Mouse (Mus musculus) neural tube, embryonic 13.5 days (tissue): ENCODE measurements around the gene Zfp386. TPM values are rescaled to one million over a fixed set of nuclear protein-coding genes. Genes with fewer than 3 reads are reported as not detected.
A peak's percentile ranks its signal among the peaks of the same experiment; 100 is the strongest.
"Not testable (repeated sequence)": the region's sequence is repeated elsewhere in the genome, so short reads cannot be mapped to it uniquely, and the experiment has no call there.

Source experiments
- ATAC-seq: fragments of 200-750 bp; cut with Nextera tagmentation; 2 replicates; pipeline ENCODE4 v1.8.0; 2017; ENCODE audit warnings: low read depth, mild to moderate bottlenecking, moderate TSS enrichment, moderate library complexity
- H3K27ac ChIP-seq: fragments of 300-500 bp; sonication (generic); replicated peaks from 2 replicates; pipeline ENCODE4 v1.5.1; 2015; ENCODE audit warnings: moderate library complexity, mild to moderate bottlenecking, inconsistent platforms
- H3K27me3 ChIP-seq: fragments of 300-500 bp; sonication (generic); 2 replicates; pipeline ENCODE4 v1.6.1; 2015; ENCODE audit warnings: mild to moderate bottlenecking, inconsistent platforms
- H3K36me3 ChIP-seq: fragments of 300-500 bp; sonication (generic); 2 replicates; pipeline ENCODE4 v1.6.1; 2015; ENCODE audit warnings: mild to moderate bottlenecking, inconsistent platforms
- H3K4me1 ChIP-seq: fragments of 300-500 bp; sonication (generic); replicated peaks from 2 replicates; pipeline ENCODE4 v1.6.1; 2015; ENCODE audit warnings: inconsistent platforms
- H3K4me2 ChIP-seq: fragments of 300-500 bp; sonication (generic); 2 replicates; pipeline ENCODE4 v1.6.1; 2015; ENCODE audit warnings: inconsistent platforms, mild to moderate bottlenecking, moderate library complexity
- H3K4me3 ChIP-seq: fragments of 300-500 bp; sonication (generic); 2 replicates; pipeline ENCODE4 v1.5.1; 2015; ENCODE audit warnings: mild to moderate bottlenecking, inconsistent platforms
- H3K9ac ChIP-seq: fragments of 300-500 bp; sonication (generic); 2 replicates; pipeline ENCODE4 v1.6.1; 2015; ENCODE audit warnings: moderate library complexity, mild to moderate bottlenecking, inconsistent platforms
- H3K9me3 ChIP-seq: fragments of 300-500 bp; sonication (generic); 2 replicates; pipeline ENCODE4 v1.6.1; 2016; ENCODE audit warnings: inconsistent platforms
- WGBS: fragments of 180-500 bp; shearing (Covaris S2); methylation state at CpG from one replicate; pipeline ENCODE4 v1.1.7; 2015; 5-methylcytosine and 5-hydroxymethylcytosine counted together
- polyA plus RNA-seq: library from polyadenylated mRNA; unstranded; fragments of >200 nt; fragmentation: Nextera tagmentation; extraction: Ambion mirVana; gene quantifications from 2 replicates; pipeline ENCODE4 v1.2.1, GENCODE M21; 2015

The Zfp386 gene
- polyA plus RNA-seq, result 53.8 and 55.8 TPM in 2 replicates

GRCm38 (mm10) chr12:116047440-116048377, at the start of gene Zfp386:
Gene Zfp386, plus strand, starts transcription at chr12:116047724.
- H3K27me3 ChIP-seq, result no peaks in the 10 kb centered on the region
- 1% methylated on average over 55 of the region's 55 CpGs for WGBS
- peak within 1 kb of the TSS; percentile 93 for H3K9ac ChIP-seq
- H3K4me1 ChIP-seq, result peaks cover 26% of the 10 kb centered on the region
- H3K9me3 ChIP-seq, result no peaks in the 10 kb centered on the region
- ATAC-seq, result peak; percentile 100
- H3K27ac ChIP-seq, result peak within 1 kb of the TSS; percentile 98
- H3K4me2 ChIP-seq, result peak within 1 kb of the TSS; percentile 74
- H3K36me3 ChIP-seq, result peaks cover 29% of the 10 kb centered on the region
- H3K4me3 ChIP-seq, result peak within 1 kb of the TSS; percentile 87

- not testable (repeated sequence) for ATAC-seq, H3K9ac ChIP-seq, H3K4me2 ChIP-seq, H3K9me3 ChIP-seq, H3K36me3 ChIP-seq, H3K27ac ChIP-seq, H3K4me3 ChIP-seq, H3K27me3 ChIP-seq, H3K4me1 ChIP-seq
- WGBS, result 83% methylated on average over 3 of the region's 3 CpGs
These were observed 47.7 kb upstream of the Zfp386 start for GRCm38 (mm10) chr12:115999784-116000183.

- H3K9me3 ChIP-seq, H3K36me3 ChIP-seq, ATAC-seq, H3K4me2 ChIP-seq, H3K9ac ChIP-seq, H3K27me3 ChIP-seq, H3K4me1 ChIP-seq, H3K4me3 ChIP-seq, H3K27ac ChIP-seq: not testable (repeated sequence)
- 85% methylated on average over 1 of the region's 1 CpGs for WGBS
These were observed 44.6 kb upstream of the Zfp386 start for GRCm38 (mm10) chr12:116002946-116003345.

- no peaks in the 10 kb centered on the region for H3K27me3 ChIP-seq
- no peaks in the 10 kb centered on the region for H3K36me3 ChIP-seq
- ATAC-seq, result no peak
- no peak overlapping the region for H3K27ac ChIP-seq
- no peaks in the 10 kb centered on the region for H3K4me1 ChIP-seq
- no peak overlapping the region for H3K9ac ChIP-seq
- WGBS, result 89% methylated on average over 2 of the region's 2 CpGs
- H3K9me3 ChIP-seq, result 0 out of 2 replicates have a peak, but pooled peaks cover 4% of the 10 kb centered on the region
- no peak overlapping the region for H3K4me2 ChIP-seq
- no peak overlapping the region for H3K4me3 ChIP-seq
These were observed 36.7 kb upstream of the Zfp386 start for GRCm38 (mm10) chr12:116010812-116011211.

GRCm38 (mm10) chr12:116028095-116028494, 19.4 kb upstream of the Zfp386 start:
- Histone ChIP-seq H3K27ac (no peak overlapping the region), H3K4me1 (no peaks in the 10 kb centered on the region), H3K9me3 (no peaks in the 10 kb centered on the region), H3K4me2 (no peak overlapping the region), H3K36me3 (no peaks in the 10 kb centered on the region), H3K4me3 (no peak overlapping the region), H3K27me3 (no peaks in the 10 kb centered on the region), H3K9ac (no peak overlapping the region)
- ATAC-seq, result no peak
- WGBS, result 60% methylated on average over 2 of the region's 2 CpGs

- H3K4me3 ChIP-seq, result no peak overlapping the region
- WGBS, result 75% methylated on average over 5 of the region's 5 CpGs
- no peaks in the 10 kb centered on the region for H3K27me3 ChIP-seq
- H3K4me1 ChIP-seq, result no peaks in the 10 kb centered on the region
- H3K27ac ChIP-seq, result no peak overlapping the region
- no peak for ATAC-seq
- H3K9ac ChIP-seq, result no peak overlapping the region
- no peaks in the 10 kb centered on the region for H3K36me3 ChIP-seq
- H3K4me2 ChIP-seq, result no peak overlapping the region
- H3K9me3 ChIP-seq, result no peaks in the 10 kb centered on the region
These were observed 12.2 kb upstream of the Zfp386 start for GRCm38 (mm10) chr12:116035346-116035745.

GRCm38 (mm10) chr12:116044785-116045184, 2.7 kb upstream of the Zfp386 start:
- H3K4me3 ChIP-seq, result no peak overlapping the region
- 91% methylated on average over 5 of the region's 5 CpGs for WGBS
- no peak overlapping the region for H3K9ac ChIP-seq
- no peak for ATAC-seq
- peaks cover 15% of the 10 kb centered on the region for H3K4me1 ChIP-seq
- H3K9me3 ChIP-seq, result no peaks in the 10 kb centered on the region
- H3K27ac ChIP-seq, result no peak overlapping the region
- H3K36me3 ChIP-seq, result peaks cover 2% of the 10 kb centered on the region
- H3K27me3 ChIP-seq, result no peaks in the 10 kb centered on the region
- no peak overlapping the region for H3K4me2 ChIP-seq

GRCm38 (mm10) chr12:116048766-116049165, 1.2 kb downstream of the Zfp386 start:
- H3K9ac ChIP-seq, result peak overlapping the region; percentile 93
- WGBS, result 67% methylated on average over 7 of the region's 7 CpGs

GRCm38 (mm10) chr12:116049236-116049635, 1.7 kb downstream of the Zfp386 start:
- Histone ChIP-seq H3K27me3 (no peaks in the 10 kb centered on the region), H3K9ac (peak overlapping the region; percentile 93; the same call in 1 of the 2 replicates), H3K36me3 (peaks cover 41% of the 10 kb centered on the region), H3K4me2 (peak overlapping the region; percentile 74), H3K27ac (no peak overlapping the region), H3K9me3 (0 out of 2 replicates have a peak, but pooled peaks cover 2% of the 10 kb centered on the region), H3K4me3 (peak overlapping the region; percentile 87), H3K4me1 (peaks cover 26% of the 10 kb centered on the region)
- WGBS, result 84% methylated on average over 3 of the region's 3 CpGs
- no peak for ATAC-seq

More at GRCm38 (mm10) chr12:116048766-116049165, 1.2 kb downstream of the Zfp386 start:
- H3K9me3 ChIP-seq, result no peaks in the 10 kb centered on the region
- peak overlapping the region; percentile 74 for H3K4me2 ChIP-seq
- H3K27me3 ChIP-seq, result no peaks in the 10 kb centered on the region
- H3K36me3 ChIP-seq, result peaks cover 36% of the 10 kb centered on the region
- peaks cover 26% of the 10 kb centered on the region for H3K4me1 ChIP-seq
- ATAC-seq, result no peak
- 0 out of 2 replicates have a peak overlapping the region, but pooled peaks have one; percentile 98 for H3K27ac ChIP-seq
- peak overlapping the region; percentile 87 for H3K4me3 ChIP-seq

GRCm38 (mm10) chr12:116049701-116050100, 2.2 kb downstream of the Zfp386 start:
- Histone ChIP-seq H3K4me2 (peak overlapping the region; percentile 74), H3K27me3 (no peaks in the 10 kb centered on the region), H3K9ac (no peak overlapping the region), H3K36me3 (peaks cover 45% of the 10 kb centered on the region), H3K27ac (no peak overlapping the region), H3K9me3 (0 out of 2 replicates have a peak, but pooled peaks cover 6% of the 10 kb centered on the region), H3K4me3 (no peak overlapping the region), H3K4me1 (peaks cover 26% of the 10 kb centered on the region)
- ATAC-seq, result no peak
- WGBS, result 92% methylated on average over 6 of the region's 6 CpGs

GRCm38 (mm10) chr12:116054342-116054741, 6.8 kb downstream of the Zfp386 start:
- Histone ChIP-seq H3K27ac (no peak overlapping the region), H3K36me3 (peaks cover 85% of the 10 kb centered on the region)
- WGBS, result 96% methylated on average over 8 of the region's 8 CpGs

GRCm38 (mm10) chr12:116056112-116056511, 8.6 kb downstream of the Zfp386 start:
- H3K27ac ChIP-seq, result no peak overlapping the region
- no peaks in the 10 kb centered on the region for H3K4me1 ChIP-seq
- H3K9ac ChIP-seq, result no peak overlapping the region
- peaks cover 49% of the 10 kb centered on the region for H3K9me3 ChIP-seq
- no peak for ATAC-seq
- H3K4me2 ChIP-seq, result no peak overlapping the region
- 92% methylated on average over 3 of the region's 3 CpGs for WGBS
- no peak overlapping the region for H3K4me3 ChIP-seq
- H3K36me3 ChIP-seq, result peaks cover 86% of the 10 kb centered on the region
- H3K27me3 ChIP-seq, result no peaks in the 10 kb centered on the region

More at GRCm38 (mm10) chr12:116054342-116054741, 6.8 kb downstream of the Zfp386 start:
- H3K27me3 ChIP-seq, result no peaks in the 10 kb centered on the region
- ATAC-seq, result no peak
- H3K9me3 ChIP-seq, result peaks cover 34% of the 10 kb centered on the region
- H3K4me3 ChIP-seq, result no peak overlapping the region
- peaks cover 15% of the 10 kb centered on the region for H3K4me1 ChIP-seq
- H3K9ac ChIP-seq, result no peak overlapping the region
- no peak overlapping the region for H3K4me2 ChIP-seq
